Mouse (Mus musculus): ENCODE measurements around the gene 4931406C07Rik. TPM values are rescaled to one million over a fixed set of nuclear protein-coding genes. Genes with fewer than 3 reads are reported as not detected.

The 4931406C07Rik gene
- polyA plus RNA-seq, 1 experiment = 184 TPM

GRCm38 (mm10) chr9:15250376-15250775 is 55.9 kb downstream of the 4931406C07Rik start:
- Histone ChIP-seq H3K4me3 (ENCODE audit: insufficient read depth, low read depth, low read length) (no peak overlapping the region), H3K36me3 (ENCODE audit: control insufficient read depth, insufficient read depth, low read length) (no peaks in the 10 kb centered on the region), H3K27me3 (replicated peaks; ENCODE audit: control insufficient read depth, insufficient read depth, low read length) (no peaks in the 10 kb centered on the region), H3K4me1 (ENCODE audit: control insufficient read depth, insufficient read depth, low read length) (peaks cover 21% of the 10 kb centered on the region), H3K27ac (ENCODE audit: insufficient read depth, low read depth, low read length) (peak overlapping the region; percentile 4)
- WGBS = 43% methylated on average over 7 of the region's 7 CpGs
- TF ChIP-seq CTCF (conservative IDR thresholded peaks at IDR 0.05; ENCODE audit: insufficient read depth, insufficient read length, low read depth, low read length) (no peak), POLR2A (IDR thresholded peaks at IDR 0.05; ENCODE audit: low read depth, low read length) (no peak)
- DNase-seq = peak; percentile 34

- Histone ChIP-seq H3K27ac (ENCODE audit: insufficient read depth, low read depth, low read length) (peak overlapping the region; percentile 77), H3K36me3 (ENCODE audit: control insufficient read depth, insufficient read depth, low read length) (no peaks in the 10 kb centered on the region), H3K4me1 (ENCODE audit: control insufficient read depth, insufficient read depth, low read length) (peaks cover 15% of the 10 kb centered on the region), H3K27me3 (replicated peaks; ENCODE audit: control insufficient read depth, insufficient read depth, low read length) (no peaks in the 10 kb centered on the region), H3K4me3 (ENCODE audit: insufficient read depth, low read depth, low read length) (peak overlapping the region; percentile 1; the same call in 1 of the 2 replicates)
- TF ChIP-seq POLR2A (IDR thresholded peaks at IDR 0.05; ENCODE audit: low read depth, low read length) (no peak), CTCF (conservative IDR thresholded peaks at IDR 0.05; ENCODE audit: insufficient read depth, insufficient read length, low read depth, low read length) (no peak)
- DNase-seq = peak; percentile 72
- WGBS = 46% methylated on average over 14 of the region's 14 CpGs
These were observed 60.8 kb downstream of the 4931406C07Rik start for GRCm38 (mm10) chr9:15245319-15246075.

- Histone ChIP-seq H3K27me3 (replicated peaks; ENCODE audit: control insufficient read depth, insufficient read depth, low read length) (no peaks in the 10 kb centered on the region), H3K4me3 (ENCODE audit: insufficient read depth, low read depth, low read length) (no peak overlapping the region), H3K36me3 (ENCODE audit: control insufficient read depth, insufficient read depth, low read length) (no peaks in the 10 kb centered on the region), H3K4me1 (ENCODE audit: control insufficient read depth, insufficient read depth, low read length) (peaks cover 19% of the 10 kb centered on the region; the same call in 1 of the 2 replicates), H3K27ac (ENCODE audit: insufficient read depth, low read depth, low read length) (no peak overlapping the region)
- DNase-seq = no peak
- no peak for TF ChIP-seq CTCF (conservative IDR thresholded peaks at IDR 0.05; ENCODE audit: insufficient read depth, insufficient read length, low read depth, low read length)
- no peak for TF ChIP-seq POLR2A (IDR thresholded peaks at IDR 0.05; ENCODE audit: low read depth, low read length)
- WGBS = 93% methylated on average over 1 of the region's 1 CpGs
These were observed 64.1 kb downstream of the 4931406C07Rik start for GRCm38 (mm10) chr9:15242130-15242529.

- Histone ChIP-seq H3K27ac (ENCODE audit: insufficient read depth, low read depth, low read length) (peak overlapping the region; percentile 49; the same call in 1 of the 2 replicates), H3K36me3 (ENCODE audit: control insufficient read depth, insufficient read depth, low read length) (no peaks in the 10 kb centered on the region), H3K27me3 (replicated peaks; ENCODE audit: control insufficient read depth, insufficient read depth, low read length) (no peaks in the 10 kb centered on the region), H3K4me1 (ENCODE audit: control insufficient read depth, insufficient read depth, low read length) (peaks cover 19% of the 10 kb centered on the region; the same call in 1 of the 2 replicates), H3K4me3 (ENCODE audit: insufficient read depth, low read depth, low read length) (no peak overlapping the region)
- peak; percentile 90 for DNase-seq
- WGBS = 30% methylated on average over 9 of the region's 9 CpGs
- TF ChIP-seq CTCF (conservative IDR thresholded peaks at IDR 0.05; ENCODE audit: insufficient read depth, insufficient read length, low read depth, low read length) (peak; percentile 83), POLR2A (IDR thresholded peaks at IDR 0.05; ENCODE audit: low read depth, low read length) (no peak)
These were observed 64.7 kb downstream of the 4931406C07Rik start for GRCm38 (mm10) chr9:15241596-15241939.

GRCm38 (mm10) chr9:15240863-15241595 is 65.2 kb downstream of the 4931406C07Rik start:
- Histone ChIP-seq H3K27ac (ENCODE audit: insufficient read depth, low read depth, low read length) (no peak overlapping the region), H3K4me3 (ENCODE audit: insufficient read depth, low read depth, low read length) (no peak overlapping the region), H3K4me1 (ENCODE audit: control insufficient read depth, insufficient read depth, low read length) (peaks cover 19% of the 10 kb centered on the region; the same call in 1 of the 2 replicates), H3K27me3 (replicated peaks; ENCODE audit: control insufficient read depth, insufficient read depth, low read length) (no peaks in the 10 kb centered on the region), H3K36me3 (ENCODE audit: control insufficient read depth, insufficient read depth, low read length) (no peaks in the 10 kb centered on the region)
- no peak for TF ChIP-seq CTCF (conservative IDR thresholded peaks at IDR 0.05; ENCODE audit: insufficient read depth, insufficient read length, low read depth, low read length)
- WGBS = 67% methylated on average over 6 of the region's 6 CpGs
- no peak for DNase-seq

GRCm38 (mm10) chr9:15240006-15240405 is 66.2 kb downstream of the 4931406C07Rik start:
- no peak overlapping the region for H3K27ac ChIP-seq (ENCODE audit: insufficient read depth, low read depth, low read length)
- no peak for DNase-seq
- no peaks in the 10 kb centered on the region for H3K27me3 ChIP-seq (replicated peaks; ENCODE audit: control insufficient read depth, insufficient read depth, low read length)
- no peaks in the 10 kb centered on the region for H3K36me3 ChIP-seq (ENCODE audit: control insufficient read depth, insufficient read depth, low read length)
- 85% methylated on average over 6 of the region's 6 CpGs for WGBS
- peaks cover 15% of the 10 kb centered on the region; the same call in 1 of the 2 replicates for H3K4me1 ChIP-seq (ENCODE audit: control insufficient read depth, insufficient read depth, low read length)
- no peak for TF ChIP-seq CTCF (conservative IDR thresholded peaks at IDR 0.05; ENCODE audit: insufficient read depth, insufficient read length, low read depth, low read length)
- TF ChIP-seq POLR2A (IDR thresholded peaks at IDR 0.05; ENCODE audit: low read depth, low read length) = no peak
- no peak overlapping the region for H3K4me3 ChIP-seq (ENCODE audit: insufficient read depth, low read depth, low read length)
